Mouse (Mus musculus) frontal cortex, adult (tissue): ENCODE measurements at regions not wholly inside any gene's neighbourhood (a gene's known extent, or its start where the extent isn't known, plus 50 kb on each side); places are given as distances from the start of the nearest gene placed in this dataset.
A peak's percentile ranks its signal among the peaks of the same experiment; 100 is the strongest.

ENCODE experiments used
- ATAC-seq: cut with Nextera tagmentation; 2 replicates; pipeline ENCODE4 v1.9.2; 2017; ENCODE audit warnings: mild to moderate bottlenecking, moderate library complexity, mixed read lengths; ENCODE audit not compliant: low TSS enrichment

GRCm38 (mm10) chr1:96953358-96953757 lies 81.4 kb upstream of the Slco4c1 start:
- no peak for ATAC-seq

GRCm38 (mm10) chr1:96941402-96941801 lies 69.4 kb upstream of the Slco4c1 start:
- peak; percentile 100 for ATAC-seq
